Mouse (Mus musculus): ENCODE measurements at regions not wholly inside any gene's neighbourhood (a gene's known extent, or its start where the extent isn't known, plus 50 kb on each side); places are given as distances from the start of the nearest gene placed in this dataset.

- Histone ChIP-seq H3K27me3 (ENCODE audit: insufficient read depth, low read length) (no peaks in the 10 kb centered on the region), H3K4me1 (replicated peaks; ENCODE audit: insufficient read depth, low read length) (no peaks in the 10 kb centered on the region), H3K36me3 (ENCODE audit: insufficient read depth, low read length) (no peaks in the 10 kb centered on the region), H3K9ac (ENCODE audit: low read depth, low read length) (no peak overlapping the region), H3K9me3 (replicated peaks; ENCODE audit: low read length) (no peaks in the 10 kb centered on the region), H3K4me3 (replicated peaks; ENCODE audit: low read depth, low read length) (no peak overlapping the region), H3K27ac (no peak overlapping the region), H3K4me2 (ENCODE audit: low read length) (no peak overlapping the region)
- no peak for TF ChIP-seq CTCF (IDR thresholded peaks at IDR 0.05; ENCODE audit: low read depth)
- ATAC-seq (replicated peaks; ENCODE audit: low FRiP score, low read depth) = no peak
- WGBS = 50% methylated on average over 1 of the region's 1 CpGs
- no peak for DNase-seq (ENCODE audit: low spot score)
These were observed 85.1 kb upstream of the F13a1 start for GRCm38 (mm10) chr13:37135115-37135514.

DNA sequence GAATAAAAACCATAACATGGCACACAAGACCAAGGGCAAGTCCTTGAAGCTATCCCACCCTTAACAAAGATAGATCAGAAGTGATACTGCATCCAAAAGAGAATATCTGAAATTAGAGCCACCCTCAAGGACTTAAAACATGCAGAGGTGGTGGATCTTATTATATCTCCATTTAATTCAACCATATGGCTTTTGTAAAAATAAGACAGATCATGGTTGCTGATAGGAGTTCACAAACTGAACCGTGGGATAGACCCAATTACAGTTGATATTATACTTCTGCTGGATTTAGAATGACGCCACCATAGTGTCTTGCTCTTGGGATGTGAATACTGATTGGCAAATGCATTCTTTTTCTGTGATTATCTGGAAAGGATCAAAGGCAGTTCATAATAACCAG is 84.5 kb upstream of the F13a1 start:
- ATAC-seq (replicated peaks; ENCODE audit: low FRiP score, low read depth) (no peak), DNase-seq (ENCODE audit: low spot score) (no peak)
- TF ChIP-seq CTCF (IDR thresholded peaks at IDR 0.05; ENCODE audit: low read depth) = no peak
- no peaks in the 10 kb centered on the region for H3K27me3 ChIP-seq (ENCODE audit: insufficient read depth, low read length)
- H3K4me3 ChIP-seq (replicated peaks; ENCODE audit: low read depth, low read length) = no peak overlapping the region
- no peaks in the 10 kb centered on the region for H3K4me1 ChIP-seq (replicated peaks; ENCODE audit: insufficient read depth, low read length)
- no peak overlapping the region for H3K9ac ChIP-seq (ENCODE audit: low read depth, low read length)
- H3K9me3 ChIP-seq (replicated peaks; ENCODE audit: low read length) = no peaks in the 10 kb centered on the region
- no peaks in the 10 kb centered on the region for H3K36me3 ChIP-seq (ENCODE audit: insufficient read depth, low read length)
- 78% methylated on average over 2 of the region's 2 CpGs for WGBS
- no peak overlapping the region for H3K4me2 ChIP-seq (ENCODE audit: low read length)
- H3K27ac ChIP-seq = no peak overlapping the region

DNA sequence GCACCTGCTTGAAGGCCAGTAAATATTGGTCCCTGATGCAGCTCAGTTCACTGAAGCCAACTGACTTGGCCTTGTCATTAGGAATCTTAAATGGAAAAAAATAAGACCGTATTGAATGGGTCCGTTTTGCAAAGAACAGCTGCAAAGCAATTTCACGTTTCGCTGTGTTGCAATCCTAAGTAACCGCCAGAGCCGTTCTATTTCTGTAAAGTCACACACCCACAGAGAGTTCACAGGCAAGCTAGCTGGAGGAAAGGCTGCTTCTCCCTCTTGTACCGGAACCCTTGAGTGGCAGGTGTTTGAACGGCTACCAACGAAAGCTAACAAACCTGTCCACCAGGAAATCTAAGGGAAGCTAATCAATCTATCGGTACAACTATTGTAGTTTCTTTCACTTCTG is 80.6 kb upstream of the F13a1 start:
- Histone ChIP-seq H3K27ac (no peak overlapping the region), H3K36me3 (ENCODE audit: insufficient read depth, low read length) (no peaks in the 10 kb centered on the region), H3K4me2 (ENCODE audit: low read length) (no peak overlapping the region), H3K9ac (ENCODE audit: low read depth, low read length) (no peak overlapping the region), H3K4me3 (replicated peaks; ENCODE audit: low read depth, low read length) (no peak overlapping the region), H3K9me3 (replicated peaks; ENCODE audit: low read length) (no peaks in the 10 kb centered on the region), H3K27me3 (ENCODE audit: insufficient read depth, low read length) (no peaks in the 10 kb centered on the region), H3K4me1 (replicated peaks; ENCODE audit: insufficient read depth, low read length) (no peaks in the 10 kb centered on the region)
- ATAC-seq (replicated peaks; ENCODE audit: low FRiP score, low read depth) (no peak), DNase-seq (ENCODE audit: low spot score) (no peak)
- WGBS = 70% methylated on average over 10 of the region's 10 CpGs
- no peak for TF ChIP-seq CTCF (IDR thresholded peaks at IDR 0.05; ENCODE audit: low read depth)

DNA sequence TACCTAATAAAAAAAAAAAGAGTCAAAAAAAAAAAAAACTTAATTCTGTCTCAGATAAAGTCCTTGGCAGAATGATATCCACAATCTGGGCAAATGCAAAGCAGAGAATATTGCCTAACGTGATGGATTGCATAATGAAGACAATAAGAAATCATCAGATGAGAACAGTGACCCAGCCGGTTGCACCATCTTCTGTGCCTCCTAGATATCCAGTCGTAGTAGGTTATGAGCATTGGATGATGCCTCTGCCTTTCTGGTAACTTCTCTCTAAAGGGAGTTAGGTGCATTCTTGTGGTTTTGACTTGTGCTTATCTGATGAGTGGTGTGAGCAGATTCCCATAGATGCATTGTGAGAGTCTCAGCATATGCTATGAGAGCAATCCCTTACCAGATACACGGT is 71.6 kb upstream of the F13a1 start:
- H3K4me3 ChIP-seq (replicated peaks; ENCODE audit: low read depth, low read length) = no peak overlapping the region
- DNase-seq (ENCODE audit: low spot score) (no peak), ATAC-seq (replicated peaks; ENCODE audit: low FRiP score, low read depth) (no peak)
- H3K36me3 ChIP-seq (ENCODE audit: insufficient read depth, low read length) = no peaks in the 10 kb centered on the region
- H3K4me2 ChIP-seq (ENCODE audit: low read length) = no peak overlapping the region
- H3K9me3 ChIP-seq (replicated peaks; ENCODE audit: low read length) = no peaks in the 10 kb centered on the region
- no peaks in the 10 kb centered on the region for H3K27me3 ChIP-seq (ENCODE audit: insufficient read depth, low read length)
- 92% methylated on average over 4 of the region's 4 CpGs for WGBS
- H3K9ac ChIP-seq (ENCODE audit: low read depth, low read length) = no peak overlapping the region
- no peak for TF ChIP-seq CTCF (IDR thresholded peaks at IDR 0.05; ENCODE audit: low read depth)
- H3K27ac ChIP-seq = no peak overlapping the region
- H3K4me1 ChIP-seq (replicated peaks; ENCODE audit: insufficient read depth, low read length) = no peaks in the 10 kb centered on the region

DNA sequence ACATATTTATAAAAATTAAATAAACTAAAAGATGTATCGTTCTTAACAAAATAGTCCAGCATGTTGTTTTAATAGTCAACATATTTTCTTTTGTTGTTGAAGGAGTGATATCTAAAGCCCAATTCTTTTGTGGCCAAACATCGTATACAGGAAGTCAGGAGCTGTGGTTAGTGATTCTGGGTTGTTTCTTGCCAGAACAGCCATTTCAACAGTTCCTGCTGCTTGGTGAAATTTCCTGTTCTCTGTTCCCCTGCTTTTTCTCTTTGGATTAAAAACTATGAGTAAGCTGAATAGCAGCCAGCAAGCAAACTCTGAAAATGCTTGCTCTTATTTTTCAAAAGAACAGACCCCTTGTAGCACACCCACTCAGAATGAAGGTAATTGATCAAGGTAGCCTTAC is 70.2 kb upstream of the F13a1 start:
- Histone ChIP-seq H3K4me1 (replicated peaks; ENCODE audit: insufficient read depth, low read length) (peaks cover 3% of the 10 kb centered on the region; the same call in 1 of the 2 replicates), H3K36me3 (ENCODE audit: insufficient read depth, low read length) (no peaks in the 10 kb centered on the region), H3K9ac (ENCODE audit: low read depth, low read length) (no peak overlapping the region), H3K4me2 (ENCODE audit: low read length) (no peak overlapping the region), H3K27ac (no peak overlapping the region), H3K9me3 (replicated peaks; ENCODE audit: low read length) (no peaks in the 10 kb centered on the region), H3K27me3 (ENCODE audit: insufficient read depth, low read length) (no peaks in the 10 kb centered on the region), H3K4me3 (replicated peaks; ENCODE audit: low read depth, low read length) (no peak overlapping the region)
- 72% methylated on average over 2 of the region's 2 CpGs for WGBS
- ATAC-seq (replicated peaks; ENCODE audit: low FRiP score, low read depth) (no peak), DNase-seq (ENCODE audit: low spot score) (no peak)
- no peak for TF ChIP-seq CTCF (IDR thresholded peaks at IDR 0.05; ENCODE audit: low read depth)

DNA sequence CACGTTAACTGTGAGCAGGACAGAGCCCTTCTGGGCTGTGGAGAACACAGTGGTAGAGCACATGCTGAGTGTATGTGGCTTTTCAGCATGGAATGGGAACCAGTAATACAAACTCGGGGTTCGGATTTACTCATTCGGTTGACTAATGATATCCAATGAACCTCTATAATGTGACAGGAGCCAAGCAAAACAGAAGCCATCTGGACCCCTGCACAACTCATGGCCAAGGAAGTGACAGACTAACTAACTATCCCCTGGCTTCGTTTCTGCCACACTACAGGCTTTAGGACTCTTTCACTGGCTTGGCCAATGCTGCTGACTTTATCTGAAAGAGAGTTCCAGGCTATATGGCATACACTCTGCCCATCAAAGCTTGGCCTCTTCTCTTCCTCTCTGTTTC is 64.3 kb upstream of the F13a1 start:
- no peaks in the 10 kb centered on the region for H3K27me3 ChIP-seq (ENCODE audit: insufficient read depth, low read length)
- no peak for TF ChIP-seq CTCF (IDR thresholded peaks at IDR 0.05; ENCODE audit: low read depth)
- no peak overlapping the region for H3K4me3 ChIP-seq (replicated peaks; ENCODE audit: low read depth, low read length)
- WGBS = 57% methylated on average over 5 of the region's 5 CpGs
- H3K4me1 ChIP-seq (replicated peaks; ENCODE audit: insufficient read depth, low read length) = peaks cover 3% of the 10 kb centered on the region; the same call in 1 of the 2 replicates
- H3K9ac ChIP-seq (ENCODE audit: low read depth, low read length) = no peak overlapping the region
- no peak for ATAC-seq (replicated peaks; ENCODE audit: low FRiP score, low read depth)
- no peak overlapping the region for H3K4me2 ChIP-seq (ENCODE audit: low read length)
- no peaks in the 10 kb centered on the region for H3K36me3 ChIP-seq (ENCODE audit: insufficient read depth, low read length)
- no peaks in the 10 kb centered on the region for H3K9me3 ChIP-seq (replicated peaks; ENCODE audit: low read length)
- DNase-seq (ENCODE audit: low spot score) = no peak
- no peak overlapping the region for H3K27ac ChIP-seq

GRCm38 (mm10) chr13:37111747-37112146 is 61.7 kb upstream of the F13a1 start:
- no peak overlapping the region for H3K9ac ChIP-seq (ENCODE audit: low read depth, low read length)

More at GRCm38 (mm10) chr13:37111747-37112146, 61.7 kb upstream of the F13a1 start:
- Histone ChIP-seq H3K27ac (no peak overlapping the region), H3K27me3 (ENCODE audit: insufficient read depth, low read length) (no peaks in the 10 kb centered on the region), H3K36me3 (ENCODE audit: insufficient read depth, low read length) (no peaks in the 10 kb centered on the region), H3K9me3 (replicated peaks; ENCODE audit: low read length) (no peaks in the 10 kb centered on the region), H3K4me1 (replicated peaks; ENCODE audit: insufficient read depth, low read length) (peaks cover 3% of the 10 kb centered on the region; the same call in 1 of the 2 replicates), H3K4me2 (ENCODE audit: low read length) (no peak overlapping the region), H3K4me3 (replicated peaks; ENCODE audit: low read depth, low read length) (no peak overlapping the region)
- no peak for ATAC-seq (replicated peaks; ENCODE audit: low FRiP score, low read depth)
- WGBS = 88% methylated on average over 4 of the region's 4 CpGs
- no peak for DNase-seq (ENCODE audit: low spot score)
- no peak for TF ChIP-seq CTCF (IDR thresholded peaks at IDR 0.05; ENCODE audit: low read depth)

All from kidney, postnatal 0 days (tissue).